Mouse (Mus musculus): ENCODE measurements around the gene Grb7. TPM values are rescaled to one million over a fixed set of nuclear protein-coding genes. Genes with fewer than 3 reads are reported as not detected.

Gene Grb7
- total RNA-seq, 2 experiments from 2014 or later = 2.0 to 2.5 TPM

GRCm38 (mm10) chr11:98475630-98476433 is 29.6 kb downstream of the Grb7 start:
- TF ChIP-seq CTCF (IDR thresholded peaks at IDR 0.05) = no peak
- DNase-seq (ENCODE audit: extremely low spot score in 1 of 2, low spot score in 2 of 2) = no peak
- no peak overlapping the region for H3K4me3 ChIP-seq
- intact Hi-C loops (cut with DNase I) = no loop called here
- no peak overlapping the region for H3K27ac ChIP-seq

- intact Hi-C loops (cut with DNase I) = no loop called here
- TF ChIP-seq CTCF (IDR thresholded peaks at IDR 0.05) = no peak
- Histone ChIP-seq H3K4me3 (no peak overlapping the region), H3K27ac (no peak overlapping the region)
- no peak for DNase-seq (ENCODE audit: extremely low spot score in 1 of 2, low spot score in 2 of 2)
Observed at GRCm38 (mm10) chr11:98476434-98476807, 30.2 kb downstream of the Grb7 start.

- no peak for DNase-seq (ENCODE audit: extremely low spot score in 1 of 2, low spot score in 2 of 2)
- Histone ChIP-seq H3K4me3 (no peak overlapping the region), H3K27ac (no peak overlapping the region)
- TF ChIP-seq CTCF (IDR thresholded peaks at IDR 0.05) = no peak
- intact Hi-C loops (cut with DNase I) = no loop called here
Observed at GRCm38 (mm10) chr11:98477011-98477701, 31.0 kb downstream of the Grb7 start.

GRCm38 (mm10) chr11:98479026-98479939 is 33.1 kb downstream of the Grb7 start:
- DNase-seq (ENCODE audit: extremely low spot score in 1 of 2, low spot score in 2 of 2) = no peak
- intact Hi-C loops (cut with DNase I) = no loop called here
- Histone ChIP-seq H3K4me3 (no peak overlapping the region), H3K27ac (no peak overlapping the region)
- TF ChIP-seq CTCF (IDR thresholded peaks at IDR 0.05) = no peak

GRCm38 (mm10) chr11:98479940-98480497 is 33.8 kb downstream of the Grb7 start:
- TF ChIP-seq CTCF (IDR thresholded peaks at IDR 0.05) = no peak
- DNase-seq (ENCODE audit: extremely low spot score in 1 of 2, low spot score in 2 of 2) = no peak
- no peak overlapping the region for H3K27ac ChIP-seq
- intact Hi-C loops (cut with DNase I) = no loop called here
- H3K4me3 ChIP-seq = no peak overlapping the region

- H3K27ac ChIP-seq = no peak overlapping the region
- intact Hi-C loops (cut with DNase I) = no loop called here
- DNase-seq (ENCODE audit: extremely low spot score in 1 of 2, low spot score in 2 of 2) = no peak
- TF ChIP-seq CTCF (IDR thresholded peaks at IDR 0.05) = no peak
- H3K4me3 ChIP-seq = no peak overlapping the region
Observed at GRCm38 (mm10) chr11:98481231-98481630, 35.0 kb downstream of the Grb7 start.

- no peak for DNase-seq (ENCODE audit: extremely low spot score in 1 of 2, low spot score in 2 of 2)
- no peak for TF ChIP-seq CTCF (IDR thresholded peaks at IDR 0.05)
- H3K27ac ChIP-seq = no peak overlapping the region
- H3K4me3 ChIP-seq = no peak overlapping the region
- intact Hi-C loops (cut with DNase I) = no loop called here
Observed at GRCm38 (mm10) chr11:98482067-98482466, 35.9 kb downstream of the Grb7 start.

- no peak for DNase-seq (ENCODE audit: extremely low spot score in 1 of 2, low spot score in 2 of 2)
- intact Hi-C loops (cut with DNase I) = no loop called here
- no peak overlapping the region for H3K4me3 ChIP-seq
- TF ChIP-seq CTCF (IDR thresholded peaks at IDR 0.05) = no peak
- H3K27ac ChIP-seq = no peak overlapping the region
Observed at GRCm38 (mm10) chr11:98485749-98486148, 39.6 kb downstream of the Grb7 start.

- TF ChIP-seq CTCF (IDR thresholded peaks at IDR 0.05) = no peak
Observed at GRCm38 (mm10) chr11:98487526-98488040, 41.4 kb downstream of the Grb7 start.

GRCm38 (mm10) chr11:98488540-98489234 is 42.5 kb downstream of the Grb7 start:
- no peak for TF ChIP-seq CTCF (IDR thresholded peaks at IDR 0.05)
- intact Hi-C loops (cut with DNase I) = no loop called here
- Histone ChIP-seq H3K4me3 (no peak overlapping the region), H3K27ac (no peak overlapping the region)
- no peak for DNase-seq (ENCODE audit: extremely low spot score in 1 of 2, low spot score in 2 of 2)

More at GRCm38 (mm10) chr11:98487526-98488040, 41.4 kb downstream of the Grb7 start:
- no peak overlapping the region for H3K27ac ChIP-seq
- no peak overlapping the region for H3K4me3 ChIP-seq
- intact Hi-C loops (cut with DNase I) = no loop called here
- DNase-seq (ENCODE audit: extremely low spot score in 1 of 2, low spot score in 2 of 2) = no peak

- H3K4me3 ChIP-seq = no peak overlapping the region
- intact Hi-C loops (cut with DNase I) = no loop called here
- TF ChIP-seq CTCF (IDR thresholded peaks at IDR 0.05) = no peak
- no peak overlapping the region for H3K27ac ChIP-seq
- no peak for DNase-seq (ENCODE audit: extremely low spot score in 1 of 2, low spot score in 2 of 2)
Observed at GRCm38 (mm10) chr11:98491571-98491970, 45.4 kb downstream of the Grb7 start.
